15 mouse cellular contexts compared by ENCODE assay signal in the genomic region with DNA sequence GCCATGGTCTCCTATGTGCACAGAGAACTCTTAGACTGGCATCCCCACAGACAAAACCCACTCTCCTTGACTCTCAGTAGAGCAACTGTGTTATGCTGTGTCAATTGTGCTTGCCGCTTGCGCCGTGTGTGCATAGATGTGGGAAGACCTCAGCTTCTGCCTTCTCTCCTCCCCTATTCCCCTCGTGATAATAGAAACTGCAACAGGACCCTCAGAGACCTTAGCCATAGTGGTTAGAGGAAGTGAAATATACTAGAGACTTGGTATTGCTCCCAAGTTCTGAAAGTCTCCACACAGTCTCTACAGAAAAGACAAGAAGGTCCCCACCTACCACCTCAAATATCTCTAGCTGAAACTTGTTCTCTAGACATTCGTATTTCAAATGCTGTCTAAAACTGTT.
"Had no signal": no experiment of that assay in that cellular context is flagged by ENCODE, and none has a peak within 500 bp of the region (broad histone marks: within the 10 kb centered on the region; RNA-seq: fewer than 3 reads in every experiment).

No protein-coding gene starts in this region.

- H3K9me3 ChIP-seq: midbrain, embryonic 13.5 days; midbrain, embryonic 15.5 days; neural tube, embryonic 12.5 days; stomach, embryonic 15.5 days had no signal

- H3K27me3 ChIP-seq: megakaryocyte, embryonic 14.5 days; midbrain, embryonic 13.5 days; midbrain, embryonic 15.5 days; neural tube, embryonic 12.5 days; stomach, embryonic 15.5 days had no signal

- H3K4me1 ChIP-seq: midbrain, embryonic 15.5 days; stomach, embryonic 15.5 days had no signal

- H3K4me3 ChIP-seq: megakaryocyte, embryonic 14.5 days; midbrain, embryonic 13.5 days; midbrain, embryonic 15.5 days; neural tube, embryonic 12.5 days; stomach, embryonic 15.5 days had no signal

- H3K27ac ChIP-seq: liver, embryonic 14.5 days; midbrain, embryonic 13.5 days; midbrain, embryonic 15.5 days; neural tube, embryonic 12.5 days; stomach, embryonic 15.5 days; stomach, postnatal 0 days had no signal

- ATAC-seq: midbrain, embryonic 13.5 days; midbrain, embryonic 15.5 days had no signal

- DNase-seq: lung, adult 18-20 months; lung, embryonic 14.5 days; lung, postnatal 10 days; lung, postnatal 4 days; right cerebral cortex, postnatal 14 days; thymus, adult 2 months; thymus, postnatal 25 days; thymus, postnatal 4 days had no signal

- H3K36me3 ChIP-seq: midbrain, embryonic 13.5 days; midbrain, embryonic 15.5 days; neural tube, embryonic 12.5 days; stomach, embryonic 15.5 days had no signal
